Mouse (Mus musculus): Measurements from ENCODE around the gene Igsf9b. TPM values are rescaled to one million over a fixed set of nuclear protein-coding genes. Genes with fewer than 3 reads are reported as not detected.

Gene Igsf9b
- polyA plus RNA-seq, 1 experiment, result 5.6 TPM

GRCm38 (mm10) chr9:27322277-27322676 is 23.3 kb downstream of the Igsf9b start:
- TF ChIP-seq POLR2A (IDR thresholded peaks at IDR 0.05; ENCODE audit: low read depth, low read length), result no peak
- TF ChIP-seq CTCF (IDR thresholded peaks at IDR 0.05; ENCODE audit: borderline replicate concordance, insufficient read depth, low read length), result no peak
- Histone ChIP-seq H3K4me1 (ENCODE audit: control insufficient read depth, insufficient read depth, low read length) (no peaks in the 10 kb centered on the region), H3K27ac (ENCODE audit: insufficient read depth, low read length) (no peak overlapping the region), H3K4me3 (ENCODE audit: insufficient read depth, low read length) (no peak overlapping the region)

GRCm38 (mm10) chr9:27323412-27323811 is 24.4 kb downstream of the Igsf9b start:
- no peak overlapping the region for H3K27ac ChIP-seq (ENCODE audit: insufficient read depth, low read length)
- no peak for TF ChIP-seq CTCF (IDR thresholded peaks at IDR 0.05; ENCODE audit: borderline replicate concordance, insufficient read depth, low read length)
- TF ChIP-seq POLR2A (IDR thresholded peaks at IDR 0.05; ENCODE audit: low read depth, low read length), result no peak
- H3K4me3 ChIP-seq (ENCODE audit: insufficient read depth, low read length), result no peak overlapping the region
- H3K4me1 ChIP-seq (ENCODE audit: control insufficient read depth, insufficient read depth, low read length), result no peaks in the 10 kb centered on the region

GRCm38 (mm10) chr9:27325920-27326319 is 26.9 kb downstream of the Igsf9b start:
- no peak overlapping the region for H3K27ac ChIP-seq (ENCODE audit: insufficient read depth, low read length)
- no peak overlapping the region for H3K4me3 ChIP-seq (ENCODE audit: insufficient read depth, low read length)
- TF ChIP-seq CTCF (IDR thresholded peaks at IDR 0.05; ENCODE audit: borderline replicate concordance, insufficient read depth, low read length), result peak; percentile 66; the same call in 1 of the 2 replicates
- no peak for TF ChIP-seq POLR2A (IDR thresholded peaks at IDR 0.05; ENCODE audit: low read depth, low read length)
- no peaks in the 10 kb centered on the region for H3K4me1 ChIP-seq (ENCODE audit: control insufficient read depth, insufficient read depth, low read length)

- TF ChIP-seq POLR2A (IDR thresholded peaks at IDR 0.05; ENCODE audit: low read depth, low read length) (no peak), CTCF (IDR thresholded peaks at IDR 0.05; ENCODE audit: borderline replicate concordance, insufficient read depth, low read length) (no peak)
Observed at GRCm38 (mm10) chr9:27327558-27327957, 28.6 kb downstream of the Igsf9b start.

GRCm38 (mm10) chr9:27330374-27330773 is 31.4 kb downstream of the Igsf9b start:
- TF ChIP-seq CTCF (IDR thresholded peaks at IDR 0.05; ENCODE audit: borderline replicate concordance, insufficient read depth, low read length), result no peak
- no peak for TF ChIP-seq POLR2A (IDR thresholded peaks at IDR 0.05; ENCODE audit: low read depth, low read length)
- no peak overlapping the region for H3K4me3 ChIP-seq (ENCODE audit: insufficient read depth, low read length)

More at GRCm38 (mm10) chr9:27327558-27327957, 28.6 kb downstream of the Igsf9b start:
- no peak overlapping the region for H3K27ac ChIP-seq (ENCODE audit: insufficient read depth, low read length)
- H3K4me3 ChIP-seq (ENCODE audit: insufficient read depth, low read length), result no peak overlapping the region
- no peaks in the 10 kb centered on the region for H3K4me1 ChIP-seq (ENCODE audit: control insufficient read depth, insufficient read depth, low read length)

GRCm38 (mm10) chr9:27331538-27331937 is 32.5 kb downstream of the Igsf9b start:
- no peak overlapping the region for H3K27ac ChIP-seq (ENCODE audit: insufficient read depth, low read length)
- H3K4me1 ChIP-seq (ENCODE audit: control insufficient read depth, insufficient read depth, low read length), result no peaks in the 10 kb centered on the region
- no peak overlapping the region for H3K4me3 ChIP-seq (ENCODE audit: insufficient read depth, low read length)
- TF ChIP-seq POLR2A (IDR thresholded peaks at IDR 0.05; ENCODE audit: low read depth, low read length) (no peak), CTCF (IDR thresholded peaks at IDR 0.05; ENCODE audit: borderline replicate concordance, insufficient read depth, low read length) (no peak)

More at GRCm38 (mm10) chr9:27330374-27330773, 31.4 kb downstream of the Igsf9b start:
- H3K27ac ChIP-seq (ENCODE audit: insufficient read depth, low read length), result no peak overlapping the region
- no peaks in the 10 kb centered on the region for H3K4me1 ChIP-seq (ENCODE audit: control insufficient read depth, insufficient read depth, low read length)

- Histone ChIP-seq H3K27ac (ENCODE audit: insufficient read depth, low read length) (no peak overlapping the region), H3K4me3 (ENCODE audit: insufficient read depth, low read length) (no peak overlapping the region), H3K4me1 (ENCODE audit: control insufficient read depth, insufficient read depth, low read length) (no peaks in the 10 kb centered on the region)
- TF ChIP-seq CTCF (IDR thresholded peaks at IDR 0.05; ENCODE audit: borderline replicate concordance, insufficient read depth, low read length), result no peak
- TF ChIP-seq POLR2A (IDR thresholded peaks at IDR 0.05; ENCODE audit: low read depth, low read length), result no peak
Observed at GRCm38 (mm10) chr9:27334895-27335294, 35.9 kb downstream of the Igsf9b start.

- H3K4me3 ChIP-seq (ENCODE audit: insufficient read depth, low read length), result no peak overlapping the region
- H3K27ac ChIP-seq (ENCODE audit: insufficient read depth, low read length), result no peak overlapping the region
- no peaks in the 10 kb centered on the region for H3K4me1 ChIP-seq (ENCODE audit: control insufficient read depth, insufficient read depth, low read length)
- TF ChIP-seq POLR2A (IDR thresholded peaks at IDR 0.05; ENCODE audit: low read depth, low read length), result no peak
- TF ChIP-seq CTCF (IDR thresholded peaks at IDR 0.05; ENCODE audit: borderline replicate concordance, insufficient read depth, low read length), result no peak
Observed at GRCm38 (mm10) chr9:27336962-27337636, 38.1 kb downstream of the Igsf9b start.

- no peaks in the 10 kb centered on the region for H3K4me1 ChIP-seq (ENCODE audit: control insufficient read depth, insufficient read depth, low read length)
- no peak overlapping the region for H3K27ac ChIP-seq (ENCODE audit: insufficient read depth, low read length)
- H3K4me3 ChIP-seq (ENCODE audit: insufficient read depth, low read length), result no peak overlapping the region
- TF ChIP-seq CTCF (IDR thresholded peaks at IDR 0.05; ENCODE audit: borderline replicate concordance, insufficient read depth, low read length) (no peak), POLR2A (IDR thresholded peaks at IDR 0.05; ENCODE audit: low read depth, low read length) (no peak)
Observed at GRCm38 (mm10) chr9:27339168-27339567, 40.2 kb downstream of the Igsf9b start.

GRCm38 (mm10) chr9:27346541-27347269 is 47.7 kb downstream of the Igsf9b start:
- Histone ChIP-seq H3K4me1 (ENCODE audit: control insufficient read depth, insufficient read depth, low read length) (no peaks in the 10 kb centered on the region), H3K4me3 (ENCODE audit: insufficient read depth, low read length) (no peak overlapping the region), H3K27ac (ENCODE audit: insufficient read depth, low read length) (no peak overlapping the region)
- TF ChIP-seq POLR2A (IDR thresholded peaks at IDR 0.05; ENCODE audit: low read depth, low read length) (no peak), CTCF (IDR thresholded peaks at IDR 0.05; ENCODE audit: borderline replicate concordance, insufficient read depth, low read length) (no peak)

Measured in embryonic fibroblast, embryonic 13.5 days (primary cell).